Mouse (Mus musculus) kidney, postnatal 0 days (tissue): ENCODE measurements at regions not wholly inside any gene's neighbourhood (a gene's known extent, or its start where the extent isn't known, plus 50 kb on each side); places are given as distances from the start of the nearest gene placed in this dataset.

Experiments used
- ATAC-seq: fragments of 200-750 bp; cut with Nextera tagmentation; replicated peaks from 2 replicates; pipeline ENCODE4 v1.8.0; 2017; ENCODE audit warnings: low read depth, moderate number of reproducible peaks, moderate TSS enrichment, moderate library complexity; ENCODE audit not compliant: low FRiP score
- DNase-seq: peaks from one replicate; pipeline ENCODE4 v3.0.0-alpha.2; 2016; ENCODE audit warnings: low spot score
- H3K27ac ChIP-seq: fragments of 300-500 bp; sonication (generic); 2 replicates; pipeline ENCODE4 v1.5.1; 2014; ENCODE audit warnings: mild to moderate bottlenecking
- H3K27me3 ChIP-seq: fragments of 300-500 bp; sonication (generic); 2 replicates; pipeline ENCODE4 v1.6.1; 2014; ENCODE audit warnings: low read length, mixed read lengths; ENCODE audit not compliant: insufficient read depth
- H3K36me3 ChIP-seq: fragments of 300-500 bp; sonication (generic); 2 replicates; pipeline ENCODE4 v1.6.1; 2014; ENCODE audit warnings: low read length, mixed read lengths; ENCODE audit not compliant: insufficient read depth
- H3K4me1 ChIP-seq: fragments of 300-500 bp; sonication (generic); replicated peaks from 2 replicates; pipeline ENCODE4 v1.6.1; 2014; ENCODE audit warnings: antibody characterized with exemption, low read length, mixed read lengths; ENCODE audit not compliant: insufficient read depth
- H3K4me2 ChIP-seq: fragments of 300-500 bp; sonication (generic); 2 replicates; pipeline ENCODE4 v1.6.1; 2014; ENCODE audit warnings: mild to moderate bottlenecking, low read length, moderate library complexity, mixed read lengths
- H3K4me3 ChIP-seq: fragments of 300-500 bp; sonication (generic); replicated peaks from 2 replicates; pipeline ENCODE4 v1.5.1; 2014; ENCODE audit warnings: low read depth, low read length
- H3K9ac ChIP-seq: fragments of 300-500 bp; sonication (generic); 2 replicates; pipeline ENCODE4 v1.6.1; 2014; ENCODE audit warnings: low read depth, low read length
- H3K9me3 ChIP-seq: fragments of 300-500 bp; sonication (generic); replicated peaks from 2 replicates; pipeline ENCODE4 v1.6.1; 2016; ENCODE audit warnings: low read length, inconsistent platforms, mixed read lengths
- CTCF ChIP-seq: IDR thresholded peaks from 2 replicates; pipeline ENCODE4 v1.5.1; 2016; ENCODE audit warnings: antibody characterized with exemption, low read depth, mild to moderate bottlenecking, moderate library complexity
- WGBS: fragments of 180-500 bp; shearing (Covaris S2); extraction: QIAGEN DNeasy Blood & Tissue Kit; methylation state at CpG from one replicate; pipeline ENCODE4 v1.1.7; 2014; 5-methylcytosine and 5-hydroxymethylcytosine counted together

DNA sequence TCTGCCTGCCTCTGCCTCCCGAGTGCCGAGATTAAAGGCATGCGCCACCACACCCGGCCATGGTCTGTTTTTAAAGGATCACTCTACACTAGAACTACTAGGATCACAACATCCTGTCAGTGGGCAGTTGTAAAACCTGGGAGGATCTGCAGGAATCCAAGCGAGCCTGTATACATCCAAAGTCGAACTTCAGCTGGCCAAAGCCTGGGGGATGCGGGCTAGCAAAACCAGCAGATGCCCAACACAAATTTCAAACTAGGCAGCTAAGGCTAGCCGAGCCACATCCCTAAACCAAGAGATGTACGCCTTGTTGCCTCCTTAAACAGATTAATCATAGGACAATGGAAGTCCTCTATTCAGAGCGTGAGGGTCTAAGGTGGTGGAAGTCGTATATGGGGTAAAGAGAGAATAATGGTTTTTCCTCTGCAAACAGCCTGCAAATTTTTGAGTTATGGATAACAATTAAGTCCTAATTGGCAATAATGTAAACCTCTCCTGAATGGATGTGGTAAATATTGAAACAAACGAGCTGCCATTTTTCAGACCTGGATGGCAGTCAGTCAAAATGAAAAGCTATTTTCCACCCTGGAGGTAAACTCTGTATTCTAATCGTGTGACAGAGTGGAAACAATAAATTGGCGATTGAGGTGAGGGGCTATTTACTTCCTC lies 309.2 kb downstream of the Cbln4 start:
- H3K9me3 ChIP-seq: no peaks in the 10 kb centered on the region
- no peak for ATAC-seq
- TF ChIP-seq CTCF: no peak
- WGBS: 50% methylated on average over 14 of the region's 14 CpGs
- no peaks in the 10 kb centered on the region for H3K27me3 ChIP-seq
- no peak overlapping the region for H3K27ac ChIP-seq
- H3K4me3 ChIP-seq: no peak overlapping the region
- H3K9ac ChIP-seq: no peak overlapping the region
- H3K4me2 ChIP-seq: no peak overlapping the region
- H3K4me1 ChIP-seq: no peaks in the 10 kb centered on the region
- DNase-seq: no peak
- H3K36me3 ChIP-seq: no peaks in the 10 kb centered on the region

DNA sequence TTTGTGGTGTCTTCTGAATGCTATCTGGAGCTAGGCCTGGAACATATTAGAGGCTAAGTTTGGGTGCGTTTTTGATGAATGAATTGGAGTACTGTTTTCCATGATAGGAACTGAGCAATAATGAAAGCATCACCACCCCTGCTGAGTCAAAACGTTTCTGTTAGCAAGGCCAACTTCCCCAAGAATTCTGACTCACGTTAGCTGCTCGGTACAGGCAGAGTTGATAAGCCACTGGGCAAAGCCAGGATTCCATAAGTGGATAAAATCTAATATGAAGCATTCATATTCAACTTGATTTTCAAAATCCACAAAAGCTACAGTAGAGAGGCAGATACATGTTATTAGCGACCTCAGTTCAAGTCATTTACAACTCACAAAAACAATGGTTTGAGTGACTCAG lies 324.0 kb downstream of the Cbln4 start:
- Histone ChIP-seq H3K4me2 (no peak overlapping the region), H3K4me3 (no peak overlapping the region), H3K4me1 (no peaks in the 10 kb centered on the region), H3K27ac (no peak overlapping the region), H3K27me3 (no peaks in the 10 kb centered on the region), H3K36me3 (no peaks in the 10 kb centered on the region), H3K9me3 (no peaks in the 10 kb centered on the region), H3K9ac (no peak overlapping the region)
- WGBS: 76% methylated on average over 5 of the region's 5 CpGs
- TF ChIP-seq CTCF: no peak
- DNase-seq (no peak), ATAC-seq (no peak)

GRCm38 (mm10) chr2:171718855-171719254 lies 324.4 kb downstream of the Cbln4 start:
- Histone ChIP-seq H3K27ac (no peak overlapping the region), H3K4me3 (no peak overlapping the region), H3K27me3 (no peaks in the 10 kb centered on the region), H3K36me3 (no peaks in the 10 kb centered on the region), H3K4me2 (no peak overlapping the region), H3K9ac (no peak overlapping the region), H3K9me3 (no peaks in the 10 kb centered on the region), H3K4me1 (no peaks in the 10 kb centered on the region)
- no peak for ATAC-seq
- DNase-seq: no peak
- no peak for TF ChIP-seq CTCF
- WGBS: 84% methylated on average over 5 of the region's 5 CpGs

GRCm38 (mm10) chr2:171712816-171713570 lies 330.3 kb downstream of the Cbln4 start:
- Histone ChIP-seq H3K4me1 (no peaks in the 10 kb centered on the region), H3K36me3 (no peaks in the 10 kb centered on the region), H3K27me3 (no peaks in the 10 kb centered on the region), H3K4me3 (no peak overlapping the region), H3K9ac (no peak overlapping the region), H3K9me3 (no peaks in the 10 kb centered on the region), H3K4me2 (no peak overlapping the region), H3K27ac (no peak overlapping the region)
- no peak for DNase-seq
- ATAC-seq: no peak
- 73% methylated on average over 11 of the region's 11 CpGs for WGBS
- no peak for TF ChIP-seq CTCF

DNA sequence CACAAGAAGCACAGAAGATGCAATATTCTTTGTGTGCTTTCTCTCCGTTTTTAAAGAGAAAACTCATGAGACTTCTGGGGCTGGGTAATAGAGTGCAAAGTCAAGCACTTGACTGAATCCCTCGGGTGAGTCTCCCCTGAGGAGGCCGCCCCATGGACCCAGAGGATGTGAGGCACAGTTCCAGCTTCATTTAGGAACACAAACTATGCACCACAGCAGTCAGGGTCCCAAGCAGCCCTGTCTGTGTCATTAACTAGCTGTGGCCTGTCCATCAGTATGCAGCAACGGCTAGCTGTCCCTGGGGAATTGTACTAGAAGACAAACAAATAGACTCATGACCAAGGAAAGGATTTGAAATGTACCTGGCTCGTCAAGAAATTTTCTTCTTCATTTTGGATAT lies 349.7 kb downstream of the Cbln4 start:
- Histone ChIP-seq H3K27me3 (no peaks in the 10 kb centered on the region), H3K36me3 (no peaks in the 10 kb centered on the region), H3K4me3 (no peak overlapping the region), H3K9ac (no peak overlapping the region), H3K4me2 (no peak overlapping the region), H3K9me3 (no peaks in the 10 kb centered on the region), H3K27ac (no peak overlapping the region), H3K4me1 (no peaks in the 10 kb centered on the region)
- ATAC-seq (no peak), DNase-seq (no peak)
- TF ChIP-seq CTCF: no peak
- WGBS: 71% methylated on average over 5 of the region's 5 CpGs

DNA sequence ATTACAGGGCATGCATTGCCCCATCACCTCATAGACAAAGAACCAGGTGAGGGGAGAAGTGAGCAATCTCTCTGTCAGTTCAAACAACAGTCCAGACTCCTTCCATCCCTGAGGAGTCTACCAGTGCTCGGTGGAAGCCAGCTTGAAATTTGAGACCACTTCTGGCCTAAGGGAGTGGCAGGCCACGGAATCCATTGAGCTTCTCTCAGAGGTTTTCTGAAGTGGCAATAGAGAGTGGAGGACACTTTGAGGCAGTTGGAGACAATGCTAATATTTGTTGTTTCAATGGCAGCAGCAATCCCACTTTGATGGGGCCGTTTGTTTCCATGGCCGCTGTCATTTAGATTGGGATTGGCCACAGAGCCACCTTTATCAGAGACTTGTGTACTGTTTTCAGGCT lies 352.5 kb downstream of the Cbln4 start:
- Histone ChIP-seq H3K36me3 (no peaks in the 10 kb centered on the region), H3K27me3 (no peaks in the 10 kb centered on the region), H3K4me2 (no peak overlapping the region), H3K4me1 (no peaks in the 10 kb centered on the region), H3K9me3 (no peaks in the 10 kb centered on the region), H3K9ac (no peak overlapping the region), H3K4me3 (no peak overlapping the region), H3K27ac (no peak overlapping the region)
- ATAC-seq (no peak), DNase-seq (no peak)
- 31% methylated on average over 4 of the region's 4 CpGs for WGBS
- TF ChIP-seq CTCF: no peak
